Mouse (Mus musculus) embryonic facial prominence, embryonic 13.5 days (tissue): ENCODE measurements around the gene Scrt2. TPM values are rescaled to one million over a fixed set of nuclear protein-coding genes. Genes with fewer than 3 reads are reported as not detected.

ENCODE experiments used
- polyA plus RNA-seq: library from polyadenylated mRNA; unstranded; fragments of >200 nt; fragmentation: Nextera tagmentation; extraction: Ambion mirVana; gene quantifications from 2 replicates; pipeline ENCODE4 v1.2.1, GENCODE M21; 2015

Scrt2 gene
- polyA plus RNA-seq, 1 experiment from 2014 or later: 0.17 TPM

Other genes starting within 250 kb of the Scrt2 start
- 1.6 and 2.4 TPM in 2 replicates for gene Rspo4, start 238.6 kb upstream of the Scrt2 start, polyA plus RNA-seq
- 0.28 TPM in 1 of 2 replicates, not detected in the other for gene Angpt4, start 170.3 kb upstream of the Scrt2 start, polyA plus RNA-seq
- 20.9 and 23.7 TPM in 2 replicates for gene Fam110a, start 101.3 kb upstream of the Scrt2 start, polyA plus RNA-seq
- gene Slc52a3, start 85.0 kb upstream of the Scrt2 start, polyA plus RNA-seq: 1.4 and 2.2 TPM in 2 replicates
- gene Srxn1, start 24.0 kb downstream of the Scrt2 start, polyA plus RNA-seq: 9.7 and 10.6 TPM in 2 replicates
- gene Tcf15, start 62.0 kb downstream of the Scrt2 start, polyA plus RNA-seq: 3.7 and 4.1 TPM in 2 replicates
- gene Csnk2a1, start 145.3 kb downstream of the Scrt2 start, polyA plus RNA-seq: 102 and 108 TPM in 2 replicates
- gene Tbc1d20, start 212.3 kb downstream of the Scrt2 start, polyA plus RNA-seq: 45.5 and 45.9 TPM in 2 replicates